Mouse (Mus musculus): ENCODE results near the gene Eva1c.

Gene Eva1c

GRCm38 (mm10) chr16:90917156-90917555, 90.6 kb downstream of the Eva1c start:
- no peak for DNase-seq (ENCODE audit: low read depth, low spot score)

DNA sequence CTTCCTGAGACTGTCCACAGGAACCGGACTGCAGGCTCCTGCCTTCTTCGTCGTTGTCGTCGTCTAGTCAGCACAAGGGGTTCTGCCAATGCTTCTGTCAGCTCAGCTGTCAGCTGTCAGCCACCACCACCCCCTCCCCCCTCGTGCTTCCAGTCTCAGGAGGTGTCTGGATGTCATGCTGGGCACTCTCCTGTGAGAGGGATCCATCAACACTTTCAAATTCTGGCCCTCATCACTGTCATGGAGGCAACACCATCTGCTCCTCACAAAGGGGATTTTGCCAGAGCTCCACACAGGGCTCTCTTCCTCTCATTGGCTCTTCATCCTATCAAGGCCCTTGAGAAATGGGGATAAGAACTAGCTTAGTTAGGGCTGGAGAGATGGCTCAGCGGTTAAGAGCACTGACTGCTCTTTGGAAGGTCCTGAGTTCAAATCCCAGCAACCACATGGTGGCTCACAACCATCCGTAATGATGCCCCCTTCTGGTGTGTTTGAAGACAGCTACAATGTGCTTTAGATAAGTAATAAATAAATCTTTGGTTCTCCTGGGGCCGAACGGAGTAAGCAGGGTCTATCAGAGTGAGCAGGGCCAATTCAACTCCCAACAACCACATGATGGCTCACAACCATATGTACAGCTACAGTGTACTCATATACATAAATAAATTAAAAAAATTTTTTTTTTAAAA, 95.1 kb downstream of the Eva1c start:
- DNase-seq (ENCODE audit: low read depth, low spot score) = no peak

DNA sequence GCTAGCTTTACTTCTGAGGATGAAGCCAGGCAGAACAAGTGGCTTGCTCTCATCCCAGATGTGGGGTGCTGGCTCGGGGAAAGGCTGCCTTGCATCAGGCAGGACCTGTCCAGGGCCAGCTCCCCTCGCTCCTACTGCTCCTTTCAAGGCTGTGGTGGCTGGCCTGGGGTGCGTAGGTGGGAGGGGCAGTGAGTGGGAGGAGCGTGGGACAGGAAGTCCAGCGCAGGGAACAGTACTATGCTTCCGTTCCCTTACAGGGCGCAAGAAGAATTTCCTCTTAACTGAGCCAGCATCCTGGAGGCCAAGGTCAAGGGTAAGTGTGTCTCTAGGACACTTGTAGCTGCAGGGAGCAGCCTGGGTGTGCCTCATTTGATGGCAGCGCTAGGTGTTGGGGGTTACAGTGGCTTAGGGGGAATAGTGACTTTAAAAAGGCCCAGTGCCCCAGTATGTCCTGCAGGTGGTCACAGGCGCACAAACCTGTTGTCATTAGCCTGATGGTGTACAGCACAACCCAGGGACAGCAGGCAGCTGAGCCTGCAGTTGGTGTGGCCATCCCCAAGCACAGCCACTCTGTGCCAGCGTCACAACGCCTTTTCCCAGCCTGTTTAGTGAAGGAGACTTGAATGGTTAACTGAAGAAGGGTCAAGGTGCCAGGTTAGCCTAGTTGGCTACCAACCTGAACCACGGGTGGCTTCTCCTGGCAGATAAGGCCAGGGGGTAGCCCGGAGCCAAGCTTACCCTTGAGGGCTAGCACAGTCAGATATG, 98.3 kb downstream of the Eva1c start:
- DNase-seq (ENCODE audit: low read depth, low spot score) = no peak

GRCm38 (mm10) chr16:90925461-90925860, 98.9 kb downstream of the Eva1c start:
- DNase-seq (ENCODE audit: low read depth, low spot score) = no peak

GRCm38 (mm10) chr16:90927446-90927845, 100.9 kb downstream of the Eva1c start:
- DNase-seq (ENCODE audit: low read depth, low spot score) = no peak

GRCm38 (mm10) chr16:90933534-90934176, 107.1 kb downstream of the Eva1c start:
- no peak for DNase-seq (ENCODE audit: low read depth, low spot score)

GRCm38 (mm10) chr16:90934193-90934686, 107.7 kb downstream of the Eva1c start:
- no peak for DNase-seq (ENCODE audit: low read depth, low spot score)

DNA sequence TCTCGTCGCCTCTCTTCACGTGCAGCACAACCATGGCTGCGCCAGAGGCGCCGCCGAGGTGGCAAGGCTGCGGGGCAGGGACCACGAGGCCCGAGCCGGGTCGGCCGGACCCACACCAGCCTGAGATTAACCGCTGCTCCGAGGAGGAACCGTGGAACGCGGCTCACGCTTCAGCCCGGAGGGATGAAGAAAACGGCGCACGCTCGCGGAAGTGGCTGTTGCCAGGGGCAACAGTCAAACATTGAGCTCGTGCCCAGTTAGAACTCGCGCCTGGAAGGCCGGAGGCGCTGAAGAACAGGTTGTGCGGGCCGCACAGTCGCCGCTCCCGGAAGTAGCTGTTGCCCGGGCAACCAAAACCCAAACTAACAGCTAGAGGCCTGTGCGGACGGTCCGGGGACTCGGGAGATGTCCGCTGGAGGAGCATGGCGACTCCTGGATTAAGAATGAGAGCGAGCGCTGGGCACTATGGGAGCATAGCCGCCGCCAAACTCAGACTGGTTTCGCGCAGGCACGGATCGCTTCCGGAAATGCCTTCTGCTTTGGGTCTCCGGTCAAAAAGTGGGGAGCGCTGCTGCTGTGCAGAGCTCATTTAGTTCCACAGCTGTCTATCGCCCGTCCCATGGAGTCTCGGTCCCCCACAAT, 108.3 kb downstream of the Eva1c start, which contains the start of gene Cfap298:
Gene Cfap298, minus strand, starts transcription at position 428 of the 642 bp plus-strand sequence.
- DNase-seq (ENCODE audit: low read depth, low spot score) = peak; percentile 91

GRCm38 (mm10) chr16:90941246-90941645, 114.7 kb downstream of the Eva1c start:
- DNase-seq (ENCODE audit: low read depth, low spot score) = no peak

- DNase-seq (ENCODE audit: low read depth, low spot score) = no peak
Measured at GRCm38 (mm10) chr16:90946977-90947376, 120.5 kb downstream of the Eva1c start.

GRCm38 (mm10) chr16:90950354-90950963, 123.9 kb downstream of the Eva1c start:
- no peak for DNase-seq (ENCODE audit: low read depth, low spot score)

GRCm38 (mm10) chr16:90953147-90953546, 126.6 kb downstream of the Eva1c start:
- DNase-seq (ENCODE audit: low read depth, low spot score) = no peak

DNA sequence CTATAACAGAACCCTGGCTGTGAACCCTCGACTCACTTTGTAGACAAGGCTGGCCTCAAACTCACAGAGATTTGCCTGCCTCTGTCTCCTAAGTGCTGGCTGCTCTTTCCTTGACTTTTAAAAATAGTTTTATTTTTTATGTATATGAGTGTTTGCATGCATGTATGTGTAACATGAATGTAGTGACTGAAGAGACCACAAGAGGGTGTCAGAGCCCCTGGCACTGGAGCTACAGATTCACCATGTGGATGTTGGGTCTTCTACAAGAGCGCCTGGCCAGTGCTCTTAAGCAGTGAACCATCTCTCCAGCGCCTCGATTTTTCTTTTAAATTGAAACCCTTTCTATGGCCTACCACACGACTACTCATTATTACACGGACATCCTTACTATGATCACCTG, 127.3 kb downstream of the Eva1c start:
- DNase-seq (ENCODE audit: low read depth, low spot score) = no peak

Data from retina, adult 2 months (tissue).